Mouse (Mus musculus): ENCODE results near the gene Asb6.

DNA sequence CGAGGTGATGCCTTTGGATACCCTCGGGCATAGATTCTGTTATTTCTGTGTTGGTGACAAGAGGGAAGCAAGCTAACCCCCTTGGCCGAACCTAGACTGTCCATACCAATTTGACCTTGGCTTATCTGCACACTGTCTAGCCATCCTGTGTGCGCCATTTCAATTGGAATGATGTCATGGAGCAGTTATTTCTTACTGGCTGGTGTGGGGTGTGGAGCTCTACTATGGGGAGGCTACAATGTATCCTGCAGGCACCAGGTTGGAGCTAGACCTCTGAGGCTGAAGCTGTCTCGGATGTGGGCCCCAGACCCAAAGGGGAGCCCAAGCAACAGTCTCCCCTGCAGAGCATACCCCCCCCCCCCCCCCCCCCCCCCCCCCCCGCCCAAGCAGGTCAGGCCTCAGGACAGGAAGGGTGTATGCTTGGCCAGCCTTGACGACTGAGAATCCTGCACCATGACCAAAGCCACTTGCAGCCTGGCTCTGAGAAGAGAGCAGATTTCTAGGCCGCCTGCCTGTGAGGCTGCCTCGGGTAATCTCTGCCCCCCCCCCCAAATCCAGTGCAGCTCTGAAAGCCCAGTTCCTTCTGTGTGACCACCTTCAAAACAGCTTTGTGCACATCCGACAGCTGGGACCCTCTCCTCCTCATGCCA is 4.4 kb upstream of the Asb6 start, which contains the start of gene Prrx2:
- TF ChIP-seq CTCF (IDR thresholded peaks at IDR 0.05; ENCODE audit: control insufficient read depth, insufficient read depth, low read length): no peak
- TF ChIP-seq POLR2A (IDR thresholded peaks at IDR 0.05; ENCODE audit: borderline replicate concordance, control insufficient read depth, low read depth, low read length): no peak
